Mouse (Mus musculus) intestine, embryonic 14.5 days (tissue): Measurements from ENCODE around the gene Prpf6. TPM values are rescaled to one million over a fixed set of nuclear protein-coding genes. Genes with fewer than 3 reads are reported as not detected.

Experiments
- ATAC-seq: fragments of 200-750 bp; cut with Nextera tagmentation; replicated peaks from 2 replicates; pipeline ENCODE4 v1.8.0; 2017; ENCODE audit warnings: low read depth, moderate number of reproducible peaks, moderate TSS enrichment, moderate library complexity; ENCODE audit not compliant: low FRiP score, low TSS enrichment
- DNase-seq: peaks from one replicate; pipeline ENCODE4 v3.0.0-alpha.2; 2018; ENCODE audit warnings: low spot score
- H3K27ac ChIP-seq: fragments of 300-500 bp; sonication (generic); 2 replicates; pipeline ENCODE4 v1.5.1; 2014; ENCODE audit warnings: low read depth, mild to moderate bottlenecking, control low read depth
- H3K27me3 ChIP-seq: fragments of 300-500 bp; sonication (generic); replicated peaks from 2 replicates; pipeline ENCODE4 v1.6.1; 2014; ENCODE audit warnings: low read length, control low read depth; ENCODE audit not compliant: control insufficient read depth, insufficient read depth
- H3K36me3 ChIP-seq: fragments of 300-500 bp; sonication (generic); 2 replicates; pipeline ENCODE4 v1.6.1; 2014; ENCODE audit warnings: low read length, control low read depth; ENCODE audit not compliant: control insufficient read depth, insufficient read depth
- H3K4me1 ChIP-seq: fragments of 300-500 bp; sonication (generic); replicated peaks from 2 replicates; pipeline ENCODE4 v1.6.1; 2014; ENCODE audit warnings: low read length, control low read depth, mixed read lengths; ENCODE audit not compliant: control insufficient read depth, insufficient read depth
- H3K4me2 ChIP-seq: fragments of 300-500 bp; sonication (generic); 2 replicates; pipeline ENCODE4 v1.6.1; 2014; ENCODE audit warnings: low read length
- H3K4me3 ChIP-seq: fragments of 300-500 bp; sonication (generic); 2 replicates; pipeline ENCODE4 v1.5.1; 2014; ENCODE audit warnings: low read depth, low read length, control low read depth, mixed read lengths
- H3K9ac ChIP-seq: fragments of 300-500 bp; sonication (generic); 2 replicates; pipeline ENCODE4 v1.6.1; 2014; ENCODE audit warnings: mild to moderate bottlenecking, low read length
- H3K9me3 ChIP-seq: fragments of 300-500 bp; sonication (generic); 2 replicates; pipeline ENCODE4 v1.6.1; 2016; ENCODE audit warnings: low read length, control low read depth; ENCODE audit not compliant: control insufficient read depth
- WGBS: fragments of 180-500 bp; shearing (Covaris S2); extraction: QIAGEN DNeasy Blood & Tissue Kit; methylation state at CpG from one replicate; pipeline ENCODE4 v1.1.7; 2014; 5-methylcytosine and 5-hydroxymethylcytosine counted together
- polyA plus RNA-seq: library from polyadenylated mRNA; unstranded; fragments of >200 nt; fragmentation: Nextera tagmentation; extraction: Ambion mirVana; gene quantifications from 2 replicates; pipeline ENCODE4 v1.2.1, GENCODE M21; 2014

Prpf6 gene
- polyA plus RNA-seq, 1 experiment from 2014 or later: 53.6 TPM

GRCm38 (mm10) chr2:181598454-181599351 is 7.0 kb downstream of the Prpf6 start, which contains the start of gene Samd10:
TSS of gene Samd10 (minus strand) at chr2:181599212.
- H3K27ac ChIP-seq: peak within 1 kb of the TSS; percentile 68
- WGBS: 3% methylated on average over 71 of the region's 71 CpGs
- peak; percentile 41 for ATAC-seq
- peak within 1 kb of the TSS; percentile 49 for H3K4me3 ChIP-seq
- H3K27me3 ChIP-seq: peaks cover 4% of the 10 kb centered on the region; the same call in 1 of the 2 replicates
- peak within 1 kb of the TSS; percentile 56 for H3K9ac ChIP-seq
- H3K4me2 ChIP-seq: peak within 1 kb of the TSS; percentile 62
- peaks cover 23% of the 10 kb centered on the region for H3K4me1 ChIP-seq
- no peaks in the 10 kb centered on the region for H3K9me3 ChIP-seq
- DNase-seq: peak; percentile 78
- no peaks in the 10 kb centered on the region for H3K36me3 ChIP-seq

GRCm38 (mm10) chr2:181600226-181600758 is 8.6 kb downstream of the Prpf6 start:
- ATAC-seq (no peak), DNase-seq (no peak)
- peaks cover 23% of the 10 kb centered on the region for H3K4me1 ChIP-seq
- H3K27me3 ChIP-seq: peaks cover 4% of the 10 kb centered on the region; the same call in 1 of the 2 replicates
- no peaks in the 10 kb centered on the region for H3K9me3 ChIP-seq
- peak overlapping the region; percentile 90 for H3K4me2 ChIP-seq
- 66% methylated on average over 6 of the region's 6 CpGs for WGBS
- H3K9ac ChIP-seq: peak overlapping the region; percentile 87
- no peak overlapping the region for H3K27ac ChIP-seq
- no peaks in the 10 kb centered on the region for H3K36me3 ChIP-seq
- peak overlapping the region; percentile 93 for H3K4me3 ChIP-seq

- Histone ChIP-seq H3K9me3 (no peaks in the 10 kb centered on the region), H3K36me3 (no peaks in the 10 kb centered on the region), H3K4me2 (peak overlapping the region; percentile 90), H3K4me3 (peak overlapping the region; percentile 93), H3K4me1 (peaks cover 23% of the 10 kb centered on the region), H3K27me3 (peaks cover 4% of the 10 kb centered on the region; the same call in 1 of the 2 replicates), H3K9ac (peak overlapping the region; percentile 87), H3K27ac (peak overlapping the region; percentile 54)
- 2% methylated on average over 57 of the region's 57 CpGs for WGBS
- ATAC-seq (peak; percentile 91), DNase-seq (peak; percentile 98)
These were observed 9.4 kb downstream of the Prpf6 start for GRCm38 (mm10) chr2:181600828-181601750.

- Histone ChIP-seq H3K4me1 (peaks cover 23% of the 10 kb centered on the region), H3K27me3 (peaks cover 4% of the 10 kb centered on the region; the same call in 1 of the 2 replicates), H3K4me3 (peak overlapping the region; percentile 93), H3K36me3 (no peaks in the 10 kb centered on the region), H3K27ac (no peak overlapping the region), H3K4me2 (peak overlapping the region; percentile 90), H3K9me3 (no peaks in the 10 kb centered on the region), H3K9ac (peak overlapping the region; percentile 87)
- ATAC-seq: no peak
- no peak for DNase-seq
- WGBS: 26% methylated on average over 10 of the region's 10 CpGs
These were observed 10.1 kb downstream of the Prpf6 start for GRCm38 (mm10) chr2:181601751-181602145.

GRCm38 (mm10) chr2:181602367-181602766 is 10.7 kb downstream of the Prpf6 start:
- Histone ChIP-seq H3K4me3 (no peak overlapping the region; the same call in 1 of the 2 replicates), H3K27ac (no peak overlapping the region), H3K4me2 (peak overlapping the region; percentile 90), H3K9me3 (no peaks in the 10 kb centered on the region), H3K36me3 (no peaks in the 10 kb centered on the region), H3K9ac (peak overlapping the region; percentile 87; the same call in 1 of the 2 replicates), H3K27me3 (peaks cover 4% of the 10 kb centered on the region; the same call in 1 of the 2 replicates), H3K4me1 (peaks cover 23% of the 10 kb centered on the region)
- DNase-seq (no peak), ATAC-seq (no peak)
- 71% methylated on average over 4 of the region's 4 CpGs for WGBS

GRCm38 (mm10) chr2:181618761-181619495 is 27.3 kb downstream of the Prpf6 start:
- H3K27ac ChIP-seq: no peak overlapping the region
- peaks cover 64% of the 10 kb centered on the region for H3K36me3 ChIP-seq
- H3K9ac ChIP-seq: no peak overlapping the region
- DNase-seq (no peak), ATAC-seq (no peak)
- WGBS: 85% methylated on average over 5 of the region's 5 CpGs
- no peaks in the 10 kb centered on the region for H3K27me3 ChIP-seq
- no peaks in the 10 kb centered on the region for H3K4me1 ChIP-seq
- H3K9me3 ChIP-seq: no peaks in the 10 kb centered on the region
- H3K4me2 ChIP-seq: no peak overlapping the region
- no peak overlapping the region for H3K4me3 ChIP-seq

- H3K36me3 ChIP-seq: peaks cover 63% of the 10 kb centered on the region
- no peak overlapping the region for H3K4me3 ChIP-seq
- ATAC-seq (no peak), DNase-seq (no peak)
- H3K9ac ChIP-seq: no peak overlapping the region
- H3K27me3 ChIP-seq: no peaks in the 10 kb centered on the region
- H3K4me2 ChIP-seq: no peak overlapping the region
- H3K4me1 ChIP-seq: no peaks in the 10 kb centered on the region
- H3K27ac ChIP-seq: no peak overlapping the region
- H3K9me3 ChIP-seq: no peaks in the 10 kb centered on the region
These were observed 31.7 kb downstream of the Prpf6 start for GRCm38 (mm10) chr2:181623401-181623800.

- ATAC-seq (no peak), DNase-seq (no peak)
- Histone ChIP-seq H3K4me1 (no peaks in the 10 kb centered on the region), H3K36me3 (peaks cover 45% of the 10 kb centered on the region), H3K9ac (no peak overlapping the region), H3K9me3 (no peaks in the 10 kb centered on the region), H3K4me3 (no peak overlapping the region), H3K4me2 (no peak overlapping the region), H3K27me3 (no peaks in the 10 kb centered on the region), H3K27ac (no peak overlapping the region)
These were observed 36.8 kb downstream of the Prpf6 start for GRCm38 (mm10) chr2:181628471-181628870.
